Mouse (Mus musculus) heart, adult 2 months (tissue): ENCODE data around the gene Btg3.

ENCODE experiments used
- CTCF ChIP-seq: fragments of 200-600 bp; IDR thresholded peaks from 2 replicates; pipeline ENCODE4 v1.8.1; 2022; ENCODE audit warnings: antibody characterized with exemption, mild to moderate bottlenecking, moderate library complexity
- POLR2A ChIP-seq: fragments of 200-500 bp; IDR thresholded peaks from 2 replicates; pipeline ENCODE4 v1.6.1; 2011; ENCODE audit warnings: mild to moderate bottlenecking, low read depth, low read length, control low read depth; ENCODE audit not compliant: insufficient read depth

- no peak for TF ChIP-seq CTCF
- TF ChIP-seq POLR2A, result no peak
Measured at GRCm38 (mm10) chr16:78361466-78361865, 15.5 kb downstream of the Btg3 start.
